Mouse (Mus musculus) olfactory bulb, adult 2 months (tissue): Measurements from ENCODE around the gene Tmc5. TPM values are rescaled to one million over a fixed set of nuclear protein-coding genes. Genes with fewer than 3 reads are reported as not detected.

Experiments
- H3K27ac ChIP-seq: fragments of 200-500 bp; 2 replicates; pipeline ENCODE4 v1.5.1; 2012; ENCODE audit warnings: low read depth, low read length; ENCODE audit not compliant: insufficient read depth
- H3K4me1 ChIP-seq: fragments of 200-500 bp; 2 replicates; pipeline ENCODE4 v1.6.1; 2012; ENCODE audit warnings: low read length; ENCODE audit not compliant: control insufficient read depth, insufficient read depth
- H3K4me3 ChIP-seq: fragments of 200-500 bp; 2 replicates; pipeline ENCODE4 v1.5.1; 2012; ENCODE audit warnings: mild to moderate bottlenecking, low read depth, low read length, moderate library complexity; ENCODE audit not compliant: insufficient read depth
- CTCF ChIP-seq: fragments of 200-500 bp; IDR thresholded peaks from 2 replicates; pipeline ENCODE4 v1.5.1; 2012; ENCODE audit warnings: low read depth, mild to moderate bottlenecking, low read length, moderate library complexity; ENCODE audit not compliant: insufficient read depth
- POLR2A ChIP-seq: fragments of 200-500 bp; IDR thresholded peaks from 2 replicates; pipeline ENCODE4 v1.6.1; 2012; ENCODE audit warnings: mild to moderate bottlenecking, low read depth, low read length, moderate library complexity; ENCODE audit not compliant: insufficient read depth
- WGBS: fragments of 180-500 bp; shearing (Covaris S2); methylation state at CpG from one replicate; pipeline ENCODE4 v1.1.7; 2018; 5-methylcytosine and 5-hydroxymethylcytosine counted together
- polyA plus RNA-seq: library from polyadenylated mRNA; stranded (reverse); fragments of >200 nt; gene quantifications from 2 replicates; pipeline ENCODE4 v1.2.4, GENCODE M21; 2012; ENCODE audit warnings: low replicate concordance; ENCODE audit not compliant: missing spikeins, insufficient read depth, insufficient read length

Tmc5 gene
- polyA plus RNA-seq, 1 experiment: not detected

GRCm38 (mm10) chr7:118656730-118657129 lies 59.6 kb downstream of the Tmc5 start:
- WGBS: 27% methylated on average over 6 of the region's 6 CpGs
- Histone ChIP-seq H3K27ac (no peak overlapping the region), H3K4me3 (no peak overlapping the region), H3K4me1 (no peaks in the 10 kb centered on the region)
- TF ChIP-seq POLR2A: no peak
- no peak for TF ChIP-seq CTCF

- TF ChIP-seq CTCF: no peak
- no peaks in the 10 kb centered on the region for H3K4me1 ChIP-seq
- WGBS: 98% methylated on average over 2 of the region's 2 CpGs
- H3K4me3 ChIP-seq: no peak overlapping the region
- no peak overlapping the region for H3K27ac ChIP-seq
These were observed 70.7 kb downstream of the Tmc5 start for GRCm38 (mm10) chr7:118667773-118668172.

GRCm38 (mm10) chr7:118670142-118670541 lies 73.0 kb downstream of the Tmc5 start:
- Histone ChIP-seq H3K4me3 (no peak overlapping the region), H3K4me1 (no peaks in the 10 kb centered on the region), H3K27ac (no peak overlapping the region)
- TF ChIP-seq POLR2A: no peak
- no peak for TF ChIP-seq CTCF
- WGBS: 83% methylated on average over 4 of the region's 4 CpGs

- TF ChIP-seq POLR2A: no peak
- Histone ChIP-seq H3K27ac (no peak overlapping the region), H3K4me3 (no peak overlapping the region), H3K4me1 (no peaks in the 10 kb centered on the region)
- 92% methylated on average over 4 of the region's 4 CpGs for WGBS
These were observed 79.7 kb downstream of the Tmc5 start for GRCm38 (mm10) chr7:118676826-118677225.

- Histone ChIP-seq H3K27ac (no peak overlapping the region), H3K4me3 (no peak overlapping the region), H3K4me1 (peaks cover 40% of the 10 kb centered on the region)
- no peak for TF ChIP-seq POLR2A
- no peak for TF ChIP-seq CTCF
- WGBS: 6% methylated on average over 5 of the region's 5 CpGs
These were observed 91.1 kb downstream of the Tmc5 start for GRCm38 (mm10) chr7:118688199-118688598.

- H3K4me3 ChIP-seq: no peak overlapping the region
- H3K27ac ChIP-seq: no peak overlapping the region
- WGBS: 86% methylated on average over 7 of the region's 7 CpGs
- H3K4me1 ChIP-seq: peaks cover 40% of the 10 kb centered on the region
- TF ChIP-seq CTCF (no peak), POLR2A (no peak)
These were observed 92.0 kb downstream of the Tmc5 start for GRCm38 (mm10) chr7:118689088-118689487.

- H3K4me1 ChIP-seq: peaks cover 40% of the 10 kb centered on the region
- H3K27ac ChIP-seq: no peak overlapping the region
- TF ChIP-seq CTCF (no peak), POLR2A (no peak)
- H3K4me3 ChIP-seq: no peak overlapping the region
- whole genome bisulfite sequencing: 40% methylated on average over 2 of the region's 2 CpGs
These were observed 94.2 kb downstream of the Tmc5 start for GRCm38 (mm10) chr7:118691287-118691686.

GRCm38 (mm10) chr7:118696146-118696545 lies 99.0 kb downstream of the Tmc5 start:
- Histone ChIP-seq H3K4me3 (no peak overlapping the region), H3K27ac (no peak overlapping the region), H3K4me1 (peaks cover 17% of the 10 kb centered on the region)
- TF ChIP-seq CTCF (no peak), POLR2A (no peak)
- WGBS: 96% methylated on average over 6 of the region's 6 CpGs

GRCm38 (mm10) chr7:118697168-118697567 lies 100.1 kb downstream of the Tmc5 start:
- 62% methylated on average over 4 of the region's 4 CpGs for WGBS
- Histone ChIP-seq H3K4me1 (peaks cover 14% of the 10 kb centered on the region), H3K27ac (no peak overlapping the region), H3K4me3 (no peak overlapping the region)
- no peak for TF ChIP-seq CTCF
- no peak for TF ChIP-seq POLR2A

GRCm38 (mm10) chr7:118698882-118699281 lies 101.8 kb downstream of the Tmc5 start:
- WGBS: 92% methylated on average over 9 of the region's 9 CpGs
- H3K27ac ChIP-seq: no peak overlapping the region
- TF ChIP-seq CTCF (no peak), POLR2A (no peak)
- H3K4me1 ChIP-seq: peaks cover 9% of the 10 kb centered on the region
- no peak overlapping the region for H3K4me3 ChIP-seq
